Mouse (Mus musculus) liver, adult 2 months (tissue): ENCODE measurements around the gene Tmem211.

Experiments used
- CTCF ChIP-seq: fragments of 200-500 bp; IDR thresholded peaks from 2 replicates; pipeline ENCODE4 v1.5.1; 2011; ENCODE audit warnings: low read depth, low read length, control low read depth
- POLR2A ChIP-seq: fragments of 200-500 bp; IDR thresholded peaks from 2 replicates; pipeline ENCODE4 v1.6.1; 2011; ENCODE audit warnings: low read length, control low read depth; ENCODE audit not compliant: insufficient read depth; ENCODE audit errors: extremely low read depth

DNA sequence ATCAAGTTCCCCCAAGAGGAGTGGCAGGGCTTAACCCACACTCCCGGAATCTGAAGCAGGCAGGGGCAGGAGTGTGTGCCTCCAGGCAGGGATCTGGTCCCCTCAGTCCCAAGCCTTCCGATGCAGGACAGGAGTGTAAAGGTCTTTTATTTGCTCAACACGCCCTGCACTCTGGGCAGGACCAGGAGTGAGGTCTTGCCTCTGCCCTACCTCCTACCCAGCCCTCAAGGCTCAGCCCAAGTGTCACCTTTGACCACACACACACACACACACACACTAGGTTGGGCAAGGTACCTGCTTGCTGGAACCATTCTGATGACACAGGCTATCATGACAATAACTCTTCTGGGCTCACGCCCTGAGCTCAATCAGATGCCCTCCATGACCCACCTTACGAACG is 7.3 kb upstream of the Tmem211 start:
- TF ChIP-seq CTCF (no peak), POLR2A (no peak)
